Mouse (Mus musculus) stomach, embryonic 16.5 days (tissue): Measurements from ENCODE around the gene Cd36. TPM values are rescaled to one million over a fixed set of nuclear protein-coding genes. Genes with fewer than 3 reads are reported as not detected.
A peak's percentile ranks its signal among the peaks of the same experiment; 100 is the strongest.

Source experiments
- ATAC-seq: fragments of 200-750 bp; cut with Nextera tagmentation; 2 replicates; pipeline ENCODE4 v1.8.0; 2017; ENCODE audit warnings: moderate number of reproducible peaks, moderate TSS enrichment; ENCODE audit not compliant: insufficient read depth, low FRiP score
- H3K27ac ChIP-seq: fragments of 300-500 bp; sonication (generic); 2 replicates; pipeline ENCODE4 v1.5.1; 2014; ENCODE audit warnings: low read length
- H3K27me3 ChIP-seq: fragments of 300-500 bp; sonication (generic); 2 replicates; pipeline ENCODE4 v1.6.1; 2014; ENCODE audit warnings: low read length, control low read depth, mixed read lengths; ENCODE audit not compliant: control insufficient read depth, insufficient read depth
- H3K36me3 ChIP-seq: fragments of 300-500 bp; sonication (generic); 2 replicates; pipeline ENCODE4 v1.6.1; 2014; ENCODE audit warnings: low read length; ENCODE audit not compliant: control insufficient read depth, insufficient read depth
- H3K4me1 ChIP-seq: fragments of 300-500 bp; sonication (generic); 2 replicates; pipeline ENCODE4 v1.6.1; 2014; ENCODE audit warnings: low read length, control low read depth, mixed read lengths; ENCODE audit not compliant: control insufficient read depth, insufficient read depth
- H3K4me2 ChIP-seq: fragments of 300-500 bp; sonication (generic); 2 replicates; pipeline ENCODE4 v1.6.1; 2014; ENCODE audit warnings: low read depth, low read length, mixed read lengths
- H3K4me3 ChIP-seq: fragments of 300-500 bp; sonication (generic); replicated peaks from 2 replicates; pipeline ENCODE4 v1.5.1; 2014; ENCODE audit warnings: mild to moderate bottlenecking, low read length
- H3K9ac ChIP-seq: fragments of 300-500 bp; sonication (generic); 2 replicates; pipeline ENCODE4 v1.6.1; 2014; ENCODE audit warnings: low read length
- H3K9me3 ChIP-seq: fragments of 300-500 bp; sonication (generic); replicated peaks from 2 replicates; pipeline ENCODE4 v1.6.1; 2016; ENCODE audit warnings: low read length, control low read depth; ENCODE audit not compliant: control insufficient read depth
- WGBS: fragments of 180-500 bp; shearing (Covaris S2); extraction: QIAGEN DNeasy Blood & Tissue Kit; methylation state at CpG from one replicate; pipeline ENCODE4 v1.1.7; 2014; 5-methylcytosine and 5-hydroxymethylcytosine counted together
- polyA plus RNA-seq: library from polyadenylated mRNA; unstranded; fragments of >200 nt; fragmentation: Nextera tagmentation; extraction: Ambion mirVana; gene quantifications from 2 replicates; pipeline ENCODE4 v1.2.1, GENCODE M21; 2015

Cd36 gene
- polyA plus RNA-seq, 1 experiment from 2014 or later = 41.0 TPM

GRCm38 (mm10) chr5:17877044-17877443 is 11.6 kb downstream of the Cd36 start:
- H3K27ac ChIP-seq = no peak overlapping the region
- H3K9me3 ChIP-seq = no peaks in the 10 kb centered on the region
- H3K4me2 ChIP-seq = no peak overlapping the region
- 56% methylated on average over 7 of the region's 7 CpGs for WGBS
- ATAC-seq = no peak
- no peaks in the 10 kb centered on the region for H3K36me3 ChIP-seq
- H3K4me1 ChIP-seq = peaks cover 3% of the 10 kb centered on the region; the same call in 1 of the 2 replicates
- no peaks in the 10 kb centered on the region for H3K27me3 ChIP-seq
- no peak overlapping the region for H3K9ac ChIP-seq
- no peak overlapping the region for H3K4me3 ChIP-seq

- H3K4me2 ChIP-seq = no peak overlapping the region
- H3K9me3 ChIP-seq = no peaks in the 10 kb centered on the region
- no peak overlapping the region for H3K27ac ChIP-seq
- no peak overlapping the region for H3K4me3 ChIP-seq
- 56% methylated on average over 3 of the region's 3 CpGs for WGBS
- no peak for ATAC-seq
- H3K9ac ChIP-seq = no peak overlapping the region
- H3K27me3 ChIP-seq = no peaks in the 10 kb centered on the region
- peaks cover 3% of the 10 kb centered on the region; the same call in 1 of the 2 replicates for H3K4me1 ChIP-seq
- no peaks in the 10 kb centered on the region for H3K36me3 ChIP-seq
Observed at GRCm38 (mm10) chr5:17876637-17877036, 12.0 kb downstream of the Cd36 start.

GRCm38 (mm10) chr5:17874335-17874734 is 14.3 kb downstream of the Cd36 start:
- Histone ChIP-seq H3K4me2 (no peak overlapping the region), H3K36me3 (no peaks in the 10 kb centered on the region), H3K4me3 (no peak overlapping the region), H3K4me1 (peaks cover 3% of the 10 kb centered on the region; the same call in 1 of the 2 replicates), H3K27ac (no peak overlapping the region), H3K9me3 (no peaks in the 10 kb centered on the region), H3K9ac (no peak overlapping the region), H3K27me3 (no peaks in the 10 kb centered on the region)
- 74% methylated on average over 2 of the region's 2 CpGs for WGBS
- ATAC-seq = no peak

DNA sequence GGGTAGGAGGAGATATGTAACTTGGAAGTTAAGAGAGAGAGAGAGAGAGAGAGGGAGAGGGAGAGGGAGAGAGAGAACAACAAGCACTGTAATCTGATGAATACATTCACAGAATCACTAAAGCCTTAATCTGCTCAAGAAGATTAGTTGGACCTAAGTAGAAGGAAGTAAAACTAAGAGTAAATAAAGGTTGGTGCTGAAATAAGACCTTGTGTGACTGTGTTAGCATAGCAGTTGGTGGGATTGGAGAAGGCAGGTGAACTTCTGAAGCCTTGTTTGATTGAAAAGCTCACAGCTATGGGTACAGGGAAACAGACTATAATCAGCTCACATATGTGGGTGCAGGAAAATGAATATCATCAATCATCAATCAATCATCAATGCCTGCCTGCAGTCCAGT is 23.2 kb downstream of the Cd36 start:
- peak; percentile 64; the same call in 1 of the 2 replicates for ATAC-seq
- Histone ChIP-seq H3K4me1 (no peaks in the 10 kb centered on the region), H3K4me3 (no peak overlapping the region), H3K9me3 (no peaks in the 10 kb centered on the region), H3K4me2 (no peak overlapping the region), H3K27ac (no peak overlapping the region), H3K9ac (no peak overlapping the region), H3K36me3 (no peaks in the 10 kb centered on the region), H3K27me3 (no peaks in the 10 kb centered on the region)

DNA sequence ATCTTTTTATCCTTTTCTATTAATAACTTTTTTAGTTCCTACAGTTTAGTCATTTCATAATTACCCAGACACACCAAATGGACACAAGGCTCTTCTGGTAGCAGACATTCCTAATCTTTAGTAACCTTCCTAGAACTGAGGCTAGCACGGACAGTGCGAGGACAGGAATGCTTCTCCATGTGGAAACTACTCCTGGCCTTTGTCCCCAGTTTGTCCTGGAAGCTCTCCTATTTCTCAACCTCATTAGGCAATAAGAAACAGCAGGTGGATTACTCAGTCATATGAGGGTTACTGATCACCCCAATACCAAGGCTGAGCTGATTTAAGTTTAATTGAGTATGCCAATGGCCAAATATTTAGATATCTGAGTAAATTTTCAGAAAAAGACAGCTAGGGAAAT is 25.5 kb downstream of the Cd36 start:
- no peak for ATAC-seq
- H3K9ac ChIP-seq = no peak overlapping the region
- 72% methylated on average over 2 of the region's 2 CpGs for WGBS
- H3K27me3 ChIP-seq = no peaks in the 10 kb centered on the region
- H3K27ac ChIP-seq = no peak overlapping the region
- H3K4me2 ChIP-seq = no peak overlapping the region
- H3K4me1 ChIP-seq = no peaks in the 10 kb centered on the region
- H3K4me3 ChIP-seq = no peak overlapping the region
- H3K9me3 ChIP-seq = no peaks in the 10 kb centered on the region
- no peaks in the 10 kb centered on the region for H3K36me3 ChIP-seq

GRCm38 (mm10) chr5:17858399-17858798 is 30.2 kb downstream of the Cd36 start:
- Histone ChIP-seq H3K27me3 (no peaks in the 10 kb centered on the region), H3K36me3 (no peaks in the 10 kb centered on the region), H3K4me3 (no peak overlapping the region), H3K4me2 (no peak overlapping the region), H3K4me1 (no peaks in the 10 kb centered on the region), H3K9ac (no peak overlapping the region), H3K27ac (no peak overlapping the region), H3K9me3 (no peaks in the 10 kb centered on the region)
- 72% methylated on average over 3 of the region's 3 CpGs for WGBS
- no peak for ATAC-seq

- no peak for ATAC-seq
- no peak overlapping the region for H3K9ac ChIP-seq
- H3K4me1 ChIP-seq = no peaks in the 10 kb centered on the region
- no peak overlapping the region for H3K27ac ChIP-seq
- no peaks in the 10 kb centered on the region for H3K27me3 ChIP-seq
- no peak overlapping the region for H3K4me2 ChIP-seq
- 84% methylated on average over 3 of the region's 3 CpGs for WGBS
- H3K9me3 ChIP-seq = no peaks in the 10 kb centered on the region
- no peak overlapping the region for H3K4me3 ChIP-seq
- H3K36me3 ChIP-seq = no peaks in the 10 kb centered on the region
Observed at GRCm38 (mm10) chr5:17857871-17858270, 30.7 kb downstream of the Cd36 start.

DNA sequence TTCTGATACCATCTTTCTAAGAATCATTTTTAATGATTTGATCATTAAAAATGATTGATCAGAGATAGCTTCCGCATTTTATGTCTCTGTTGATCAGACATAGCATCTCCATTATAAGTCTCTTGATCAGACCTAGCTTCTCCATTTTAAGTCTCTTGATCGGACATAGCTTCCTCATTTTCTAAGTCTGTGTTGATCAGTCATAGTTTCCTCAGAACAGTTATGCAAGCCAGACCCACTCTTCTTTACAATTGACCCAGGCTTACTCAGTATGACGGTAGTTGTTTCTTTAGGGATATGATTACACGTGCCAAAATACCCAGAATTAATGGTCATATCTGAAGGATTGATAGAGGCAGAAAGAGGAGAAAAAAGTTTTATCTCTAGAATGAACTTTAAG is 31.3 kb downstream of the Cd36 start:
- Histone ChIP-seq H3K27ac (no peak overlapping the region), H3K27me3 (no peaks in the 10 kb centered on the region), H3K9me3 (no peaks in the 10 kb centered on the region), H3K4me3 (no peak overlapping the region), H3K9ac (no peak overlapping the region), H3K4me1 (no peaks in the 10 kb centered on the region), H3K4me2 (no peak overlapping the region), H3K36me3 (no peaks in the 10 kb centered on the region)
- ATAC-seq = no peak
- 82% methylated on average over 4 of the region's 4 CpGs for WGBS

GRCm38 (mm10) chr5:17854127-17854923 is 34.3 kb downstream of the Cd36 start:
- 79% methylated on average over 3 of the region's 3 CpGs for WGBS
- Histone ChIP-seq H3K4me1 (no peaks in the 10 kb centered on the region), H3K36me3 (no peaks in the 10 kb centered on the region), H3K9me3 (no peaks in the 10 kb centered on the region), H3K9ac (no peak overlapping the region), H3K4me3 (no peak overlapping the region), H3K27me3 (no peaks in the 10 kb centered on the region), H3K4me2 (no peak overlapping the region), H3K27ac (no peak overlapping the region)
- no peak for ATAC-seq
